Mouse (Mus musculus): ENCODE measurements around the gene Inpp5k. TPM values are rescaled to one million over a fixed set of nuclear protein-coding genes. Genes with fewer than 3 reads are reported as not detected.

The Inpp5k gene
- polyA plus RNA-seq (2014; fragmentation: Nextera tagmentation; extraction: Ambion mirVana): 26.2 and 28.4 TPM in 2 replicates

- peaks cover 2% of the 10 kb centered on the region; the same call in 1 of the 2 replicates for H3K36me3 ChIP-seq (ENCODE audit: control insufficient read depth, insufficient read depth, low read length)
- no peaks in the 10 kb centered on the region for H3K27me3 ChIP-seq (ENCODE audit: control insufficient read depth, insufficient read depth, low read length)
- ATAC-seq (ENCODE audit: insufficient read depth, low FRiP score, low TSS enrichment) (peak; percentile 99), DNase-seq (ENCODE audit: low spot score) (peak; percentile 99)
- WGBS: under 1% methylated on average over 52 of the region's 53 CpGs
- H3K4me2 ChIP-seq (ENCODE audit: low read depth): peak within 1 kb of the TSS; percentile 68
- peaks cover 6% of the 10 kb centered on the region; the same call in 1 of the 2 replicates for H3K4me1 ChIP-seq (ENCODE audit: control insufficient read depth, insufficient read depth, low read length)
- no peaks in the 10 kb centered on the region for H3K9me3 ChIP-seq (ENCODE audit: control insufficient read depth, low read length)
- peak within 1 kb of the TSS; percentile 63 for H3K4me3 ChIP-seq (ENCODE audit: low read depth, low read length)
- peak within 1 kb of the TSS; percentile 77 for H3K9ac ChIP-seq (ENCODE audit: low read length)
- peak within 1 kb of the TSS; percentile 72 for H3K27ac ChIP-seq (ENCODE audit: low read depth, low read length)
Observed at GRCm38 (mm10) chr11:75630645-75631229, at the start of gene Inpp5k. TSS of gene Inpp5k (plus strand) at chr11:75630988.

GRCm38 (mm10) chr11:75581495-75582149 is 49.2 kb upstream of the Inpp5k start:
- Histone ChIP-seq H3K36me3 (ENCODE audit: control insufficient read depth, insufficient read depth, low read length) (no peaks in the 10 kb centered on the region), H3K4me1 (ENCODE audit: control insufficient read depth, insufficient read depth, low read length) (no peaks in the 10 kb centered on the region), H3K4me2 (ENCODE audit: low read depth) (no peak overlapping the region), H3K9ac (ENCODE audit: low read length) (no peak overlapping the region), H3K4me3 (ENCODE audit: low read depth, low read length) (no peak overlapping the region), H3K27me3 (ENCODE audit: control insufficient read depth, insufficient read depth, low read length) (no peaks in the 10 kb centered on the region), H3K9me3 (ENCODE audit: control insufficient read depth, low read length) (no peaks in the 10 kb centered on the region), H3K27ac (ENCODE audit: low read depth, low read length) (no peak overlapping the region)
- DNase-seq (ENCODE audit: low spot score): no peak
- 95% methylated on average over 7 of the region's 7 CpGs for WGBS
- no peak for ATAC-seq (ENCODE audit: insufficient read depth, low FRiP score, low TSS enrichment)

GRCm38 (mm10) chr11:75583521-75583920 is 47.3 kb upstream of the Inpp5k start:
- WGBS: 69% methylated on average over 2 of the region's 2 CpGs
- H3K9ac ChIP-seq (ENCODE audit: low read length): no peak overlapping the region
- H3K4me3 ChIP-seq (ENCODE audit: low read depth, low read length): no peak overlapping the region
- H3K27me3 ChIP-seq (ENCODE audit: control insufficient read depth, insufficient read depth, low read length): no peaks in the 10 kb centered on the region
- no peaks in the 10 kb centered on the region; the same call in 1 of the 2 replicates for H3K4me1 ChIP-seq (ENCODE audit: control insufficient read depth, insufficient read depth, low read length)
- H3K27ac ChIP-seq (ENCODE audit: low read depth, low read length): no peak overlapping the region
- H3K9me3 ChIP-seq (ENCODE audit: control insufficient read depth, low read length): no peaks in the 10 kb centered on the region
- no peak overlapping the region for H3K4me2 ChIP-seq (ENCODE audit: low read depth)
- no peaks in the 10 kb centered on the region for H3K36me3 ChIP-seq (ENCODE audit: control insufficient read depth, insufficient read depth, low read length)
- no peak for ATAC-seq (ENCODE audit: insufficient read depth, low FRiP score, low TSS enrichment)
- no peak for DNase-seq (ENCODE audit: low spot score)

- WGBS: 70% methylated on average over 4 of the region's 4 CpGs
- DNase-seq (ENCODE audit: low spot score) (no peak), ATAC-seq (ENCODE audit: insufficient read depth, low FRiP score, low TSS enrichment) (no peak)
- no peaks in the 10 kb centered on the region for H3K27me3 ChIP-seq (ENCODE audit: control insufficient read depth, insufficient read depth, low read length)
- H3K36me3 ChIP-seq (ENCODE audit: control insufficient read depth, insufficient read depth, low read length): no peaks in the 10 kb centered on the region
- H3K9ac ChIP-seq (ENCODE audit: low read length): no peak overlapping the region
- H3K4me3 ChIP-seq (ENCODE audit: low read depth, low read length): no peak overlapping the region
- no peaks in the 10 kb centered on the region for H3K9me3 ChIP-seq (ENCODE audit: control insufficient read depth, low read length)
- peaks cover 10% of the 10 kb centered on the region for H3K4me1 ChIP-seq (ENCODE audit: control insufficient read depth, insufficient read depth, low read length)
- no peak overlapping the region for H3K27ac ChIP-seq (ENCODE audit: low read depth, low read length)
- H3K4me2 ChIP-seq (ENCODE audit: low read depth): no peak overlapping the region
Observed at GRCm38 (mm10) chr11:75585061-75585460, 45.7 kb upstream of the Inpp5k start.

- DNase-seq (ENCODE audit: low spot score) (no peak), ATAC-seq (ENCODE audit: insufficient read depth, low FRiP score, low TSS enrichment) (no peak)
- Histone ChIP-seq H3K9me3 (ENCODE audit: control insufficient read depth, low read length) (no peaks in the 10 kb centered on the region), H3K27me3 (ENCODE audit: control insufficient read depth, insufficient read depth, low read length) (no peaks in the 10 kb centered on the region), H3K9ac (ENCODE audit: low read length) (no peak overlapping the region), H3K36me3 (ENCODE audit: control insufficient read depth, insufficient read depth, low read length) (no peaks in the 10 kb centered on the region), H3K4me3 (ENCODE audit: low read depth, low read length) (no peak overlapping the region), H3K4me1 (ENCODE audit: control insufficient read depth, insufficient read depth, low read length) (peaks cover 10% of the 10 kb centered on the region), H3K4me2 (ENCODE audit: low read depth) (no peak overlapping the region), H3K27ac (ENCODE audit: low read depth, low read length) (no peak overlapping the region)
- 71% methylated on average over 5 of the region's 5 CpGs for WGBS
Observed at GRCm38 (mm10) chr11:75585978-75586377, 44.8 kb upstream of the Inpp5k start.

- 81% methylated on average over 5 of the region's 5 CpGs for WGBS
- Histone ChIP-seq H3K36me3 (ENCODE audit: control insufficient read depth, insufficient read depth, low read length) (no peaks in the 10 kb centered on the region), H3K9ac (ENCODE audit: low read length) (no peak overlapping the region), H3K4me1 (ENCODE audit: control insufficient read depth, insufficient read depth, low read length) (peaks cover 10% of the 10 kb centered on the region), H3K9me3 (ENCODE audit: control insufficient read depth, low read length) (no peaks in the 10 kb centered on the region), H3K4me3 (ENCODE audit: low read depth, low read length) (no peak overlapping the region), H3K27ac (ENCODE audit: low read depth, low read length) (no peak overlapping the region), H3K4me2 (ENCODE audit: low read depth) (no peak overlapping the region), H3K27me3 (ENCODE audit: control insufficient read depth, insufficient read depth, low read length) (no peaks in the 10 kb centered on the region)
- ATAC-seq (ENCODE audit: insufficient read depth, low FRiP score, low TSS enrichment) (no peak), DNase-seq (ENCODE audit: low spot score) (no peak)
Observed at GRCm38 (mm10) chr11:75586963-75587362, 43.8 kb upstream of the Inpp5k start.

- Histone ChIP-seq H3K9ac (ENCODE audit: low read length) (peak within 1 kb of the TSS; percentile 89), H3K9me3 (ENCODE audit: control insufficient read depth, low read length) (no peaks in the 10 kb centered on the region), H3K27me3 (ENCODE audit: control insufficient read depth, insufficient read depth, low read length) (no peaks in the 10 kb centered on the region), H3K36me3 (ENCODE audit: control insufficient read depth, insufficient read depth, low read length) (no peaks in the 10 kb centered on the region), H3K4me3 (ENCODE audit: low read depth, low read length) (peak within 1 kb of the TSS; percentile 92), H3K27ac (ENCODE audit: low read depth, low read length) (peak within 1 kb of the TSS; percentile 80), H3K4me2 (ENCODE audit: low read depth) (peak within 1 kb of the TSS; percentile 89), H3K4me1 (ENCODE audit: control insufficient read depth, insufficient read depth, low read length) (peaks cover 10% of the 10 kb centered on the region)
- peak; percentile 95 for DNase-seq (ENCODE audit: low spot score)
- peak; percentile 91 for ATAC-seq (ENCODE audit: insufficient read depth, low FRiP score, low TSS enrichment)
- 6% methylated on average over 49 of the region's 49 CpGs for WGBS
Observed at GRCm38 (mm10) chr11:75587493-75588284, 43.1 kb upstream of the Inpp5k start, which contains the start of gene Pitpna. TSS of gene Pitpna (plus strand) at chr11:75588097.

GRCm38 (mm10) chr11:75588285-75588941 is 42.4 kb upstream of the Inpp5k start:
- DNase-seq (ENCODE audit: low spot score): no peak

More at GRCm38 (mm10) chr11:75588285-75588941, 42.4 kb upstream of the Inpp5k start:
- peak overlapping the region; percentile 80 for H3K27ac ChIP-seq (ENCODE audit: low read depth, low read length)
- under 1% methylated on average over 35 of the region's 37 CpGs for WGBS
- no peaks in the 10 kb centered on the region for H3K27me3 ChIP-seq (ENCODE audit: control insufficient read depth, insufficient read depth, low read length)
- peak overlapping the region; percentile 89 for H3K4me2 ChIP-seq (ENCODE audit: low read depth)
- H3K36me3 ChIP-seq (ENCODE audit: control insufficient read depth, insufficient read depth, low read length): 0 out of 2 replicates have a peak, but pooled peaks cover 2% of the 10 kb centered on the region
- no peaks in the 10 kb centered on the region for H3K9me3 ChIP-seq (ENCODE audit: control insufficient read depth, low read length)
- ATAC-seq (ENCODE audit: insufficient read depth, low FRiP score, low TSS enrichment): peak; percentile 67; the same call in 1 of the 2 replicates
- H3K4me3 ChIP-seq (ENCODE audit: low read depth, low read length): peak overlapping the region; percentile 92
- H3K4me1 ChIP-seq (ENCODE audit: control insufficient read depth, insufficient read depth, low read length): peaks cover 10% of the 10 kb centered on the region
- H3K9ac ChIP-seq (ENCODE audit: low read length): peak overlapping the region; percentile 89

All from neural tube, embryonic 11.5 days (tissue).